Mouse (Mus musculus): ENCODE results near the gene Ranbp3. TPM values are rescaled to one million over a fixed set of nuclear protein-coding genes. Genes with fewer than 3 reads are reported as not detected.

The Ranbp3 gene
- polyA plus RNA-seq, 1 experiment: 74.2 TPM

- no peaks in the 10 kb centered on the region for H3K4me1 ChIP-seq (ENCODE audit: control insufficient read depth, insufficient read depth, low read length)
- no peak for DNase-seq
- WGBS: 82% methylated on average over 4 of the region's 4 CpGs
- H3K4me3 ChIP-seq (replicated peaks; ENCODE audit: extremely low read depth, low read depth, low read length): no peak overlapping the region
- no peak for TF ChIP-seq CTCF (IDR thresholded peaks at IDR 0.05; ENCODE audit: insufficient read depth, low read length)
Observed at GRCm38 (mm10) chr17:56643237-56643636, 29.9 kb upstream of the Ranbp3 start.

GRCm38 (mm10) chr17:56647546-56647945 is 25.5 kb upstream of the Ranbp3 start:
- Histone ChIP-seq H3K4me1 (ENCODE audit: control insufficient read depth, insufficient read depth, low read length) (no peaks in the 10 kb centered on the region), H3K4me3 (replicated peaks; ENCODE audit: extremely low read depth, low read depth, low read length) (no peak overlapping the region)
- WGBS: 22% methylated on average over 13 of the region's 13 CpGs
- TF ChIP-seq POLR2A (IDR thresholded peaks at IDR 0.05; ENCODE audit: borderline replicate concordance, extremely low read depth, low read depth, low read length): no peak
- no peak for TF ChIP-seq CTCF (IDR thresholded peaks at IDR 0.05; ENCODE audit: insufficient read depth, low read length)
- no peak for DNase-seq

GRCm38 (mm10) chr17:56651801-56652200 is 21.3 kb upstream of the Ranbp3 start:
- no peak for DNase-seq
- H3K4me3 ChIP-seq (replicated peaks; ENCODE audit: extremely low read depth, low read depth, low read length): no peak overlapping the region
- 26% methylated on average over 10 of the region's 10 CpGs for WGBS
- no peaks in the 10 kb centered on the region for H3K4me1 ChIP-seq (ENCODE audit: control insufficient read depth, insufficient read depth, low read length)
- TF ChIP-seq POLR2A (IDR thresholded peaks at IDR 0.05; ENCODE audit: borderline replicate concordance, extremely low read depth, low read depth, low read length): no peak
- TF ChIP-seq CTCF (IDR thresholded peaks at IDR 0.05; ENCODE audit: insufficient read depth, low read length): no peak

- TF ChIP-seq CTCF (IDR thresholded peaks at IDR 0.05; ENCODE audit: insufficient read depth, low read length): no peak
- TF ChIP-seq POLR2A (IDR thresholded peaks at IDR 0.05; ENCODE audit: borderline replicate concordance, extremely low read depth, low read depth, low read length): no peak
- Histone ChIP-seq H3K4me1 (ENCODE audit: control insufficient read depth, insufficient read depth, low read length) (no peaks in the 10 kb centered on the region), H3K4me3 (replicated peaks; ENCODE audit: extremely low read depth, low read depth, low read length) (no peak overlapping the region)
- no peak for DNase-seq
- WGBS: 60% methylated on average over 2 of the region's 2 CpGs
Observed at GRCm38 (mm10) chr17:56654771-56655170, 18.3 kb upstream of the Ranbp3 start.

- 69% methylated on average over 3 of the region's 3 CpGs for WGBS
Observed at GRCm38 (mm10) chr17:56655311-56655710, 17.8 kb upstream of the Ranbp3 start.

GRCm38 (mm10) chr17:56656171-56656570 is 16.9 kb upstream of the Ranbp3 start:
- no peak for TF ChIP-seq POLR2A (IDR thresholded peaks at IDR 0.05; ENCODE audit: borderline replicate concordance, extremely low read depth, low read depth, low read length)
- no peak for TF ChIP-seq CTCF (IDR thresholded peaks at IDR 0.05; ENCODE audit: insufficient read depth, low read length)
- DNase-seq: no peak
- no peak overlapping the region for H3K4me3 ChIP-seq (replicated peaks; ENCODE audit: extremely low read depth, low read depth, low read length)
- H3K4me1 ChIP-seq (ENCODE audit: control insufficient read depth, insufficient read depth, low read length): no peaks in the 10 kb centered on the region
- 75% methylated on average over 6 of the region's 6 CpGs for WGBS

More at GRCm38 (mm10) chr17:56655311-56655710, 17.8 kb upstream of the Ranbp3 start:
- TF ChIP-seq POLR2A (IDR thresholded peaks at IDR 0.05; ENCODE audit: borderline replicate concordance, extremely low read depth, low read depth, low read length) (no peak), CTCF (IDR thresholded peaks at IDR 0.05; ENCODE audit: insufficient read depth, low read length) (no peak)
- no peaks in the 10 kb centered on the region for H3K4me1 ChIP-seq (ENCODE audit: control insufficient read depth, insufficient read depth, low read length)
- DNase-seq: no peak
- H3K4me3 ChIP-seq (replicated peaks; ENCODE audit: extremely low read depth, low read depth, low read length): no peak overlapping the region

GRCm38 (mm10) chr17:56663659-56664058 is 9.4 kb upstream of the Ranbp3 start:
- WGBS: 40% methylated on average over 3 of the region's 3 CpGs
- H3K4me1 ChIP-seq (ENCODE audit: control insufficient read depth, insufficient read depth, low read length): no peaks in the 10 kb centered on the region
- no peak overlapping the region for H3K4me3 ChIP-seq (replicated peaks; ENCODE audit: extremely low read depth, low read depth, low read length)
- TF ChIP-seq CTCF (IDR thresholded peaks at IDR 0.05; ENCODE audit: insufficient read depth, low read length) (no peak), POLR2A (IDR thresholded peaks at IDR 0.05; ENCODE audit: borderline replicate concordance, extremely low read depth, low read depth, low read length) (no peak)
- DNase-seq: no peak

- TF ChIP-seq CTCF (IDR thresholded peaks at IDR 0.05; ENCODE audit: insufficient read depth, low read length): no peak
- TF ChIP-seq POLR2A (IDR thresholded peaks at IDR 0.05; ENCODE audit: borderline replicate concordance, extremely low read depth, low read depth, low read length): no peak
- no peaks in the 10 kb centered on the region for H3K4me1 ChIP-seq (ENCODE audit: control insufficient read depth, insufficient read depth, low read length)
- WGBS: 13% methylated on average over 10 of the region's 10 CpGs
- DNase-seq: peak; percentile 23
- no peak overlapping the region for H3K4me3 ChIP-seq (replicated peaks; ENCODE audit: extremely low read depth, low read depth, low read length)
Observed at GRCm38 (mm10) chr17:56664333-56664732, 8.8 kb upstream of the Ranbp3 start.

- TF ChIP-seq POLR2A (IDR thresholded peaks at IDR 0.05; ENCODE audit: borderline replicate concordance, extremely low read depth, low read depth, low read length) (no peak), CTCF (IDR thresholded peaks at IDR 0.05; ENCODE audit: insufficient read depth, low read length) (no peak)
- 88% methylated on average over 4 of the region's 4 CpGs for WGBS
- no peak for DNase-seq
- Histone ChIP-seq H3K4me1 (ENCODE audit: control insufficient read depth, insufficient read depth, low read length) (no peaks in the 10 kb centered on the region), H3K4me3 (replicated peaks; ENCODE audit: extremely low read depth, low read depth, low read length) (no peak overlapping the region)
Observed at GRCm38 (mm10) chr17:56666384-56666783, 6.7 kb upstream of the Ranbp3 start.

- DNase-seq: no peak
- TF ChIP-seq CTCF (IDR thresholded peaks at IDR 0.05; ENCODE audit: insufficient read depth, low read length): no peak
- no peak for TF ChIP-seq POLR2A (IDR thresholded peaks at IDR 0.05; ENCODE audit: borderline replicate concordance, extremely low read depth, low read depth, low read length)
- H3K4me3 ChIP-seq (replicated peaks; ENCODE audit: extremely low read depth, low read depth, low read length): no peak overlapping the region
- 67% methylated on average over 3 of the region's 3 CpGs for WGBS
- peaks cover 3% of the 10 kb centered on the region; the same call in 1 of the 2 replicates for H3K4me1 ChIP-seq (ENCODE audit: control insufficient read depth, insufficient read depth, low read length)
Observed at GRCm38 (mm10) chr17:56667591-56667990, 5.5 kb upstream of the Ranbp3 start.
